Mouse (Mus musculus): ENCODE results near the gene Gm10318.
A peak's percentile ranks its signal among the peaks of the same experiment; 100 is the strongest.

Gm10318 gene

GRCm38 (mm10) chr10:77852559-77852958 lies at the start of gene Gm10318:
Gm10318 (plus strand) TSS chr10:77852859.
- no peak for DNase-seq

GRCm38 (mm10) chr10:77804095-77804494 lies 48.6 kb upstream of the Gm10318 start:
- DNase-seq, result no peak

- no peak for DNase-seq
Measured at GRCm38 (mm10) chr10:77811743-77812142, 40.9 kb upstream of the Gm10318 start, which contains the start of gene Gm9507. Gm9507 (minus strand) TSS chr10:77811843.

GRCm38 (mm10) chr10:77814382-77814781 lies 38.3 kb upstream of the Gm10318 start, which contains the start of gene Gm2696:
Gm2696 (plus strand) TSS chr10:77814682.
- DNase-seq, result no peak

- DNase-seq, result peak in 1 of 2 experiments; percentile 27
Measured at GRCm38 (mm10) chr10:77815514-77815913, 37.1 kb upstream of the Gm10318 start.

- no peak for DNase-seq
Measured at GRCm38 (mm10) chr10:77818523-77818922, 34.1 kb upstream of the Gm10318 start.

- DNase-seq, result no peak
Measured at GRCm38 (mm10) chr10:77819203-77819602, 33.5 kb upstream of the Gm10318 start.

GRCm38 (mm10) chr10:77826951-77827350 lies 25.7 kb upstream of the Gm10318 start, which contains the start of gene Krtap10-4:
Krtap10-4 (minus strand) TSS chr10:77827095.
- no peak for DNase-seq

- no peak for DNase-seq
Measured at GRCm38 (mm10) chr10:77835647-77836046, 17.0 kb upstream of the Gm10318 start, which contains the start of gene Krtap10-10. Krtap10-10 (plus strand) TSS chr10:77835947.

GRCm38 (mm10) chr10:77839006-77839405 lies 13.7 kb upstream of the Gm10318 start:
- no peak for DNase-seq

- no peak for DNase-seq
Measured at GRCm38 (mm10) chr10:77846503-77846902, 6.2 kb upstream of the Gm10318 start, which contains the start of gene Gm36176. Gm36176 (plus strand) TSS chr10:77846803.

GRCm38 (mm10) chr10:77846961-77847360 lies 5.7 kb upstream of the Gm10318 start:
- DNase-seq, result no peak

GRCm38 (mm10) chr10:77847538-77847937 lies 5.1 kb upstream of the Gm10318 start:
- no peak for DNase-seq

GRCm38 (mm10) chr10:77861675-77862074 lies 9.0 kb downstream of the Gm10318 start, which contains the start of gene Gm3285:
Gm3285 (plus strand) TSS chr10:77861975.
- DNase-seq, result no peak

- DNase-seq, result peak; percentile 63 to 83
Measured at GRCm38 (mm10) chr10:77864067-77864761, 11.6 kb downstream of the Gm10318 start.

- no peak for DNase-seq
Measured at GRCm38 (mm10) chr10:77864762-77865143, 12.1 kb downstream of the Gm10318 start.

- no peak for DNase-seq
Measured at GRCm38 (mm10) chr10:77867546-77867945, 14.9 kb downstream of the Gm10318 start.

- no peak for DNase-seq
Measured at GRCm38 (mm10) chr10:77869651-77870050, 17.0 kb downstream of the Gm10318 start.

- peak in 1 of 2 experiments; percentile 51 for DNase-seq
Measured at GRCm38 (mm10) chr10:77878985-77879384, 26.3 kb downstream of the Gm10318 start.

GRCm38 (mm10) chr10:77880305-77880704 lies 27.6 kb downstream of the Gm10318 start:
- no peak for DNase-seq

- no peak for DNase-seq
Measured at GRCm38 (mm10) chr10:77882553-77882952, 29.9 kb downstream of the Gm10318 start.

GRCm38 (mm10) chr10:77886007-77886747 lies 33.5 kb downstream of the Gm10318 start:
- DNase-seq, result no peak

GRCm38 (mm10) chr10:77890987-77891565 lies 38.4 kb downstream of the Gm10318 start:
- no peak for DNase-seq
